Mouse (Mus musculus) megakaryocyte, embryonic 14.5 days (primary cell): Measurements from ENCODE around the gene Lhx2.

Experiments used
- FLI1 ChIP-seq: IDR thresholded peaks from 2 replicates; pipeline ENCODE4 v1.6.1; 2012; ENCODE audit warnings: low read length, inconsistent platforms, mixed read lengths
- GATA1 ChIP-seq: IDR thresholded peaks from 3 replicates; pipeline ENCODE4 v1.6.1; 2012; ENCODE audit warnings: mixed read lengths, low read length, inconsistent platforms, borderline replicate concordance

DNA sequence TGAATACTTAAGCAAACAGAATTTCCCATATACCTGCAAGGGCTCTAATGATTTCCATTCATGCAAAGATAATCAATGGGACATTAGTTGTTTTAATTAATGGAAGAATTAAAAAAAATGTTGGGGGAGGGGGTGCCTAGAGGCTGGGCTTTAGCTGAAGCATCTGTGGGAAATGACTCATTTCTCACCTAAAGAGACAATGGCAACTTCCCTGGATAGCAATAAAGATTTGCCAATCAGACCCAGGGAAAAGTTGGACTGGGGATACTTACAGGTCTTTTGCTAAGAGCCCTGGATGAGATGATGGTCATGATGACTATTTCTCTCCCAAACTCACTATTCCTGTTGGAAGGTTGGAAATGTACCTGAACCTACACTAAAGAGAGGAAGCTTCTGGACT lies 5.6 kb downstream of the Lhx2 start:
- no peak for TF ChIP-seq GATA1
- TF ChIP-seq FLI1, result no peak
